Mouse (Mus musculus) liver, embryonic 13.5 days (tissue): ENCODE measurements around the gene Zfp72. TPM values are rescaled to one million over a fixed set of nuclear protein-coding genes. Genes with fewer than 3 reads are reported as not detected.

ENCODE experiments used
- ATAC-seq: fragments of 200-750 bp; cut with Nextera tagmentation; 2 replicates; pipeline ENCODE4 v1.8.0; 2017; ENCODE audit warnings: low read depth, mild to moderate bottlenecking, moderate number of reproducible peaks, moderate library complexity
- DNase-seq: peaks from one replicate; pipeline ENCODE4 v3.0.0; 2022
- H3K27ac ChIP-seq: fragments of 300-500 bp; sonication (generic); 2 replicates; pipeline ENCODE4 v1.5.1; 2015; ENCODE audit warnings: moderate library complexity, mild to moderate bottlenecking, inconsistent platforms
- H3K27me3 ChIP-seq: fragments of 300-500 bp; sonication (generic); 2 replicates; pipeline ENCODE4 v1.6.1; 2015; ENCODE audit warnings: mild to moderate bottlenecking, inconsistent platforms
- H3K36me3 ChIP-seq: fragments of 300-500 bp; sonication (generic); 2 replicates; pipeline ENCODE4 v1.6.1; 2015; ENCODE audit warnings: mild to moderate bottlenecking, inconsistent platforms
- H3K4me1 ChIP-seq: fragments of 300-500 bp; sonication (generic); replicated peaks from 2 replicates; pipeline ENCODE4 v1.6.1; 2015; ENCODE audit warnings: inconsistent platforms
- H3K4me2 ChIP-seq: fragments of 300-500 bp; sonication (generic); 2 replicates; pipeline ENCODE4 v1.6.1; 2015; ENCODE audit warnings: inconsistent platforms, mild to moderate bottlenecking, moderate library complexity
- H3K4me3 ChIP-seq: fragments of 300-500 bp; sonication (generic); replicated peaks from 2 replicates; pipeline ENCODE4 v1.5.1; 2015; ENCODE audit warnings: mild to moderate bottlenecking, inconsistent platforms
- H3K9ac ChIP-seq: fragments of 300-500 bp; sonication (generic); 2 replicates; pipeline ENCODE4 v1.6.1; 2015; ENCODE audit warnings: mild to moderate bottlenecking, inconsistent platforms
- H3K9me3 ChIP-seq: fragments of 300-500 bp; sonication (generic); replicated peaks from 2 replicates; pipeline ENCODE4 v1.6.1; 2016; ENCODE audit warnings: inconsistent platforms
- WGBS: fragments of 180-500 bp; shearing (Covaris S2); methylation state at CpG from one replicate; pipeline ENCODE4 v1.1.7; 2015; ENCODE audit not compliant: insufficient replicate concordance; 5-methylcytosine and 5-hydroxymethylcytosine counted together
- microRNA counts: library from miRNA; unstranded; fragments of <30 nt; microRNA quantifications from one replicate; lab custom pipeline; 2016
- microRNA-seq: library from miRNA; unstranded; fragments of <30 nt; microRNA quantifications from one replicate; pipeline ENCODE4, GENCODE M21; 2016
- polyA plus RNA-seq: library from polyadenylated mRNA; unstranded; fragments of >200 nt; fragmentation: Nextera tagmentation; extraction: Ambion mirVana; gene quantifications from 2 replicates; pipeline ENCODE4 v1.2.1, GENCODE M21; 2015

Gene Zfp72
- polyA plus RNA-seq, 1 experiment from 2014 or later, result 1.4 TPM

- 2% methylated on average over 15 of the region's 15 CpGs for WGBS
- Histone ChIP-seq H3K9ac (peak overlapping the region; percentile 88), H3K4me3 (peak overlapping the region; percentile 74), H3K27ac (peak overlapping the region; percentile 89), H3K27me3 (no peaks in the 10 kb centered on the region), H3K4me2 (peak overlapping the region; percentile 67), H3K9me3 (no peaks in the 10 kb centered on the region), H3K36me3 (peaks cover 21% of the 10 kb centered on the region), H3K4me1 (peaks cover 28% of the 10 kb centered on the region)
- ATAC-seq, result peak; percentile 47
- DNase-seq, result no peak
Observed at GRCm38 (mm10) chr13:74350435-74350906, 40.2 kb downstream of the Zfp72 start.

GRCm38 (mm10) chr13:74349566-74350434 is 40.8 kb downstream of the Zfp72 start, which contains the start of the genes Sdha and Ccdc127:
Sdha (minus strand) TSS chr13:74350280.
Ccdc127 (plus strand) TSS chr13:74350309.
- DNase-seq, result peak; percentile 98
- peak; percentile 98 for ATAC-seq
- H3K27me3 ChIP-seq, result no peaks in the 10 kb centered on the region
- peak within 1 kb of the TSS; percentile 73 for H3K4me2 ChIP-seq
- H3K27ac ChIP-seq, result peak within 1 kb of the TSS; percentile 89
- H3K9ac ChIP-seq, result peak within 1 kb of the TSS; percentile 88
- H3K4me1 ChIP-seq, result peaks cover 28% of the 10 kb centered on the region
- H3K9me3 ChIP-seq, result no peaks in the 10 kb centered on the region
- peak within 1 kb of the TSS; percentile 74 for H3K4me3 ChIP-seq
- H3K36me3 ChIP-seq, result peaks cover 20% of the 10 kb centered on the region
- 1% methylated on average over 57 of the region's 57 CpGs for WGBS

- 41% methylated on average over 3 of the region's 3 CpGs for WGBS
- H3K4me2 ChIP-seq, result no peak overlapping the region
- H3K9ac ChIP-seq, result no peak overlapping the region
- H3K4me1 ChIP-seq, result no peaks in the 10 kb centered on the region
- no peak for ATAC-seq
- DNase-seq, result peak; percentile 8
- H3K9me3 ChIP-seq, result no peaks in the 10 kb centered on the region
- no peak overlapping the region for H3K27ac ChIP-seq
- no peak overlapping the region for H3K4me3 ChIP-seq
- H3K27me3 ChIP-seq, result no peaks in the 10 kb centered on the region
- peaks cover 73% of the 10 kb centered on the region for H3K36me3 ChIP-seq
Observed at GRCm38 (mm10) chr13:74341036-74341435, 49.6 kb downstream of the Zfp72 start.

GRCm38 (mm10) chr13:74329321-74329720 is 61.3 kb downstream of the Zfp72 start:
- H3K4me2 ChIP-seq, result no peak overlapping the region
- H3K36me3 ChIP-seq, result peaks cover 77% of the 10 kb centered on the region
- H3K9ac ChIP-seq, result no peak overlapping the region
- no peaks in the 10 kb centered on the region for H3K27me3 ChIP-seq
- no peak overlapping the region for H3K4me3 ChIP-seq
- H3K4me1 ChIP-seq, result no peaks in the 10 kb centered on the region
- ATAC-seq (no peak), DNase-seq (no peak)
- H3K27ac ChIP-seq, result no peak overlapping the region
- no peaks in the 10 kb centered on the region for H3K9me3 ChIP-seq

MicroRNAs within 50 kb of the gene (microRNA counts, 519-probe panel; counts per million panel counts)
- 114 counts per million for microRNA mmu-miR-692 (lab: Ali Mortazavi, UCI)

Small RNAs within 50 kb of the gene (microRNA-seq; reads per million reads assigned to microRNA genes)
- gene Mir692-3, result not detected

Other genes starting within 250 kb of the Zfp72 start
- gene Exoc3, start 182.1 kb downstream of the Zfp72 start, polyA plus RNA-seq, result 33.3 and 35.7 TPM in 2 replicates
- 0.13 TPM in 1 of 2 replicates, not detected in the other for gene Ahrr, start 98.5 kb downstream of the Zfp72 start, polyA plus RNA-seq
- 86.2 and 89.7 TPM in 2 replicates for gene Pdcd6, start 73.3 kb downstream of the Zfp72 start, polyA plus RNA-seq
- 164 and 183 TPM in 2 replicates for gene Sdha, start 40.6 kb downstream of the Zfp72 start, polyA plus RNA-seq
- gene Ccdc127, start 40.5 kb downstream of the Zfp72 start, polyA plus RNA-seq, result 22.3 and 31.7 TPM in 2 replicates
- gene Lrrc14b, start 26.8 kb downstream of the Zfp72 start, polyA plus RNA-seq, result not detected in 2 replicates
- gene Ftl1-ps1, start 8.9 kb upstream of the Zfp72 start, polyA plus RNA-seq, result 148 and 160 TPM in 2 replicates
- gene Zfp825, start 103.2 kb upstream of the Zfp72 start, polyA plus RNA-seq, result 10.8 and 12.3 TPM in 2 replicates
- gene Erap1, start 248.7 kb upstream of the Zfp72 start, polyA plus RNA-seq, result 11.2 and 14.5 TPM in 2 replicates